Mouse (Mus musculus) small intestine, adult 2 months (tissue): ENCODE data around the gene Rps19bp1.

Experiments used
- CTCF ChIP-seq: fragments of 200-500 bp; IDR thresholded peaks from 2 replicates; pipeline ENCODE4 v1.5.1; 2012; ENCODE audit warnings: low read depth, mild to moderate bottlenecking, control low read depth, inconsistent platforms, low read length, moderate library complexity, mixed read lengths; ENCODE audit not compliant: insufficient replicate concordance, insufficient read length; ENCODE audit errors: extremely low read depth
- POLR2A ChIP-seq: fragments of 200-500 bp; IDR thresholded peaks from 2 replicates; pipeline ENCODE4 v1.6.1; 2012; ENCODE audit warnings: low read depth, mild to moderate bottlenecking, control low read depth, inconsistent platforms, low read length, moderate library complexity

GRCm38 (mm10) chr15:80260677-80261076 is 3.4 kb downstream of the Rps19bp1 start:
- TF ChIP-seq CTCF: peak; percentile 92
- TF ChIP-seq POLR2A: no peak
